Mouse (Mus musculus) C2C12 (cell line): ENCODE data around the gene G0s2. TPM values are rescaled to one million over a fixed set of nuclear protein-coding genes. Genes with fewer than 3 reads are reported as not detected.

Source experiments
- H3K27me3 ChIP-seq: one replicate; pipeline ENCODE4 v1.6.1; 2011; ENCODE audit not compliant: control insufficient read depth, insufficient read depth, insufficient read length
- H3K36me3 ChIP-seq: one replicate; pipeline ENCODE4 v1.6.1; 2011; ENCODE audit not compliant: control insufficient read depth, insufficient read depth
- H3K4me3 ChIP-seq: one replicate; pipeline ENCODE4 v1.5.1; 2011; ENCODE audit warnings: mild to moderate bottlenecking, control low read depth; ENCODE audit not compliant: poor library complexity, insufficient read depth, severe bottlenecking
- H3K79me2 ChIP-seq: one replicate; pipeline ENCODE4 v1.6.1; 2011; ENCODE audit not compliant: control insufficient read depth, insufficient read depth
- H3K79me3 ChIP-seq: one replicate; pipeline ENCODE4 v1.6.1; 2011; ENCODE audit warnings: low read depth, control low read depth
- H3ac ChIP-seq: one replicate; pipeline ENCODE3; 2011; ENCODE audit warnings: low read depth; ENCODE audit not compliant: control insufficient read depth, insufficient read length
- CEBPB ChIP-seq: IDR thresholded peaks from one replicate; pipeline ENCODE4 v1.6.1; 2011; ENCODE audit warnings: low read depth, mild to moderate bottlenecking, control low read depth, moderate library complexity
- CTCF ChIP-seq: IDR thresholded peaks from one replicate; pipeline ENCODE4 v1.5.1; 2011; ENCODE audit not compliant: control insufficient read depth, insufficient read depth, insufficient read length
- FOSL1 ChIP-seq: IDR thresholded peaks from one replicate; pipeline ENCODE4 v1.8.0; 2011; ENCODE audit warnings: mild to moderate bottlenecking, low read length; ENCODE audit not compliant: poor library complexity, insufficient read depth, severe bottlenecking
- MAX ChIP-seq: IDR thresholded peaks from one replicate; pipeline ENCODE4 v1.6.1; 2011; ENCODE audit warnings: mild to moderate bottlenecking, control low read depth
- MYOD1 ChIP-seq: IDR thresholded peaks from one replicate; pipeline ENCODE4 v1.6.1; 2011; ENCODE audit warnings: low read depth; ENCODE audit not compliant: control insufficient read depth, insufficient read length
- MYOG ChIP-seq: IDR thresholded peaks from one replicate; pipeline ENCODE4 v1.6.1; 2011; ENCODE audit not compliant: control insufficient read depth, insufficient read length; ENCODE audit errors: extremely low read depth
- USF1 ChIP-seq: IDR thresholded peaks from one replicate; pipeline ENCODE4 v1.6.1; 2011; ENCODE audit warnings: low read depth, mild to moderate bottlenecking, control low read depth, moderate library complexity
- polyA plus RNA-seq: library from polyadenylated mRNA; unstranded; fragments of >200 nt; fragmentation: generic; extraction: Trizol; gene quantifications from one replicate; pipeline ENCODE4 v1.2.1, GENCODE M21; 2012; ENCODE audit warnings: missing spikeins

The G0s2 gene
- polyA plus RNA-seq, 1 experiment, result 66.1 TPM

GRCm38 (mm10) chr1:193244235-193244634 is 28.8 kb downstream of the G0s2 start:
- no peaks in the 10 kb centered on the region for H3K79me2 ChIP-seq
- H3K79me3 ChIP-seq, result no peaks in the 10 kb centered on the region
- no peaks in the 10 kb centered on the region for H3K36me3 ChIP-seq
- H3K27me3 ChIP-seq, result no peaks in the 10 kb centered on the region
- H3ac ChIP-seq, result no peak overlapping the region
- H3K4me3 ChIP-seq, result no peak overlapping the region
- TF ChIP-seq CEBPB (no peak), MYOD1 (no peak), MAX (no peak), MYOG (no peak), USF1 (no peak), CTCF (no peak), FOSL1 (no peak)

GRCm38 (mm10) chr1:193243571-193244193 is 29.3 kb downstream of the G0s2 start:
- no peaks in the 10 kb centered on the region for H3K79me2 ChIP-seq
- H3ac ChIP-seq, result no peak overlapping the region
- no peaks in the 10 kb centered on the region for H3K36me3 ChIP-seq
- no peak overlapping the region for H3K4me3 ChIP-seq
- no peaks in the 10 kb centered on the region for H3K27me3 ChIP-seq
- TF ChIP-seq MAX (no peak), USF1 (no peak), CTCF (no peak)
- no peaks in the 10 kb centered on the region for H3K79me3 ChIP-seq

- TF ChIP-seq CTCF (no peak), MYOG (no peak)
- H3ac ChIP-seq, result no peak overlapping the region
- H3K27me3 ChIP-seq, result no peaks in the 10 kb centered on the region
These were observed 30.2 kb downstream of the G0s2 start for GRCm38 (mm10) chr1:193242863-193243262.

GRCm38 (mm10) chr1:193242238-193242637 is 30.8 kb downstream of the G0s2 start:
- Histone ChIP-seq H3ac (no peak overlapping the region), H3K79me3 (no peaks in the 10 kb centered on the region), H3K79me2 (no peaks in the 10 kb centered on the region), H3K27me3 (no peaks in the 10 kb centered on the region), H3K4me3 (no peak overlapping the region), H3K36me3 (no peaks in the 10 kb centered on the region)
- no peak for TF ChIP-seq FOSL1
- TF ChIP-seq CTCF, result no peak
- no peak for TF ChIP-seq MYOG
- TF ChIP-seq USF1, result no peak
- TF ChIP-seq MYOD1, result no peak
- no peak for TF ChIP-seq MAX
- TF ChIP-seq CEBPB, result no peak

More at GRCm38 (mm10) chr1:193242863-193243262, 30.2 kb downstream of the G0s2 start:
- Histone ChIP-seq H3K79me2 (no peaks in the 10 kb centered on the region), H3K79me3 (no peaks in the 10 kb centered on the region), H3K4me3 (no peak overlapping the region), H3K36me3 (no peaks in the 10 kb centered on the region)

- TF ChIP-seq USF1, result no peak
- TF ChIP-seq MAX, result no peak
- TF ChIP-seq CEBPB, result no peak
- no peak for TF ChIP-seq FOSL1
- no peak for TF ChIP-seq CTCF
- TF ChIP-seq MYOG, result no peak
- no peak for TF ChIP-seq MYOD1
- Histone ChIP-seq H3K36me3 (no peaks in the 10 kb centered on the region), H3K79me2 (no peaks in the 10 kb centered on the region), H3K4me3 (no peak overlapping the region), H3K27me3 (no peaks in the 10 kb centered on the region), H3K79me3 (no peaks in the 10 kb centered on the region), H3ac (no peak overlapping the region)
These were observed 31.6 kb downstream of the G0s2 start for GRCm38 (mm10) chr1:193241436-193241835.

- Histone ChIP-seq H3K27me3 (no peaks in the 10 kb centered on the region), H3K79me3 (no peaks in the 10 kb centered on the region), H3K4me3 (no peak overlapping the region), H3K79me2 (no peaks in the 10 kb centered on the region), H3ac (no peak overlapping the region), H3K36me3 (no peaks in the 10 kb centered on the region)
- TF ChIP-seq USF1, result no peak
- no peak for TF ChIP-seq CTCF
- no peak for TF ChIP-seq CEBPB
- TF ChIP-seq MYOG, result no peak
- no peak for TF ChIP-seq MAX
These were observed 34.6 kb downstream of the G0s2 start for GRCm38 (mm10) chr1:193238426-193238825.
